Mouse (Mus musculus): ENCODE results near the gene Gm973.

DNA sequence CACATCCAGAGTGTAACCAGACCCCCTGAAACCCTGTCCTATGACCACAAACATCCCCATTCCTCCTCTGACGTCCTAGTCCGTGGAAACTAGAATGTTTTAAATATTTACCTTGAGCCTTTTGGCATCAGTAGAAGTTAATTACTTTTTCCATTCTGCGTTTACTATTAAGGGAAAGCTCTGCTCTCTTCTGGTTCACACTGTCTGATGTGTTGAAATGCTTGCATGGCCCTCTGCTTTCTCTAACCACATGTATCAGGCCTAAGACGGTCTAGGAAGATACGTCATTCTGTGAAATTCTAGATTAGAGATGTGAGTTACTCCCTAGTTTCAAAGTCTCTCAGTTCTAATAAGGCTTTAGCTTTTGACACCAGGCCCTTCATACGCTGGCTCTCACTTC lies 11.2 kb downstream of the Gm973 start:
- TF ChIP-seq CTCF (conservative IDR thresholded peaks at IDR 0.05; ENCODE audit: low read length), result no peak
- TF ChIP-seq POU5F1 (IDR thresholded peaks at IDR 0.05; ENCODE audit: borderline replicate concordance, low read length), result no peak
- no peak for TF ChIP-seq NANOG (IDR thresholded peaks at IDR 0.05; ENCODE audit: borderline replicate concordance, low read length)
